Mouse (Mus musculus) CH12F3 (cell line): ENCODE results near the gene Olfr613.
"Not testable (repeated sequence)": the region's sequence is repeated elsewhere in the genome, so short reads cannot be mapped to it uniquely, and the experiment has no call there.

Experiments
- in situ Hi-C: fragments of 300-500 bp; cut with MboI; formaldehyde crosslinking; loops from 2 replicates; pipeline ENCODE4 v1.14.3; 2020; ENCODE audit warnings: low sequenced_read_pairs

The Olfr613 gene

GRCm38 (mm10) chr7:103547774-103548173, at the start of gene Olfr613:
Gene Olfr613, plus strand, starts transcription at chr7:103548074.
- in situ Hi-C loops = no loop called here

DNA sequence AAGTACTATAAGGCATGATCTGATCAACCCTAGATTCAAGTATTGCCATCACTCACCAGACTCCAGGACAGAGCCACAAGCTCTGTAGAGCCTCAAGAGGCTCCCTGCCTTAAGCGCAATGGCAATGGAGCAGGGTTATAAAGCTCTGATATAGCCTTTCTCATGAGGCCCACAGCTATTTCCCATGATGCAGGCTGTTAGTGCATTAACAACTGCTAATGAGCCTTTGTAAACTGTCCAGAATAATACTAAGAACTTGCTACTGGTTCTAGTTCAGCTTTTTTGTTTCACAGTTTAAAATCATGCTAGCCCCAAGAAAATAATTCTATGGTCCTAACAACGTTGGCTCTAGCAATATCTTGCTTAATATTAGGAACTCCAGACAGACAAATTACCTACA, 35.9 kb upstream of the Olfr613 start, which contains the start of gene Olfr610:
TSS of gene Olfr610 (minus strand) at position 101 of the 400 bp plus-strand sequence.
- in situ Hi-C loops = no loop called here

- in situ Hi-C loops = not testable (repeated sequence)
Observed at GRCm38 (mm10) chr7:103520746-103521145, 27.1 kb upstream of the Olfr613 start, which contains the start of gene Olfr611. Gene Olfr611, minus strand, starts transcription at chr7:103520846.

GRCm38 (mm10) chr7:103542617-103543016, 5.3 kb upstream of the Olfr613 start, which contains the start of gene Olfr612:
Gene Olfr612, minus strand, starts transcription at chr7:103542717.
- in situ Hi-C loops = not testable (repeated sequence)

- in situ Hi-C loops = no loop called here
Observed at GRCm38 (mm10) chr7:103555779-103556178, 7.9 kb downstream of the Olfr613 start, which contains the start of gene Olfr615. Gene Olfr615, plus strand, starts transcription at chr7:103556079.

- in situ Hi-C loops = no loop called here
Observed at GRCm38 (mm10) chr7:103569043-103569442, 21.2 kb downstream of the Olfr613 start, which contains the start of gene Olfr616. Gene Olfr616, minus strand, starts transcription at chr7:103569143.

- in situ Hi-C loops = no loop called here
Observed at GRCm38 (mm10) chr7:103572761-103573160, 24.9 kb downstream of the Olfr613 start, which contains the start of gene Olfr617. Gene Olfr617, plus strand, starts transcription at chr7:103573061.

- in situ Hi-C loops = no loop called here
Observed at GRCm38 (mm10) chr7:103589803-103590202, 41.9 kb downstream of the Olfr613 start, which contains the start of gene Olfr618. Gene Olfr618, plus strand, starts transcription at chr7:103590103.

GRCm38 (mm10) chr7:103600275-103600674, 52.4 kb downstream of the Olfr613 start, which contains the start of gene Olfr619:
Gene Olfr619, plus strand, starts transcription at chr7:103600575.
- in situ Hi-C loops = no loop called here
